Comparison of ENCODE assay signal across 8 mouse cellular contexts in the genomic region with DNA sequence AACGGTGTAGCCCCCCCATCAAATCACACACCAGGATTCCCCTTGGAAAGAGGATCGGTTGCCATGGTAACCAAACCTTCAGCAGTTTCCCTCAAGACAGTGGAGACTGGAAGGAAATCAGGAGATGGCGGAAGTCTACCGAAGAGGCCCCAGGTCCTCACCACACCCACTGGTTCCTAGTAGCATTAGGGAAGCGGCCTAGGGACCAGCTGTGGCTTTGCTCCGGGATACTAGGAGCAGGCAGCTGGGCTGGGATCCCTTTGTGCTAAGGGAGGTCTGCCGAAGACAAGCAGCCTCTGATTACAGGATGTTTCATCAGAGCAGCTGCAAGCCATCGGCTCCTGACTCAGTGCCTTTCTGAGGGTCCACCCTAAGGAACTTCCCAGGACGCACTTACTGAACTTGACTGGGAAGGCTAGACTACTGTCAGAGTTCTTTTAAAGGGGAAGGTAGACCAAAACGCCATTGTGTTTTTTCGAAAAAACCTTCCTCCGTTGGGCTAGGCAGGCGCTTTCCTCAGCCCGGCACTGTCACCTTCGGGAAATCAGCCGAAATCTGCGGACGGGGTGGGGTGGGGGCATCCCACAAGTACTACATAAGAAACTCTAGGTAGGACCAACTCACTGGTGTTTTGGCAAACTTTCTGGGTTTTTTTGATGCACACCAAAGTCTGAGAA.
DNase-seq lines count a peak whose midpoint lies in the region; ATAC-seq lines count a peak whose summit lies in the region.

No protein-coding gene starts in this region.

- peaks cover 6% of the 10 kb centered on the region; the same call in 1 of the 2 replicates for H3K4me1 ChIP-seq in forebrain, embryonic 12.5 days
- peaks cover 15% of the 10 kb centered on the region for H3K4me1 ChIP-seq in limb, embryonic 12.5 days (replicated peaks)
- H3K4me1 ChIP-seq in neural tube, embryonic 15.5 days: peaks cover 21% of the 10 kb centered on the region

- H3K27ac ChIP-seq in forebrain, embryonic 12.5 days: no peak overlapping the region
- H3K27ac ChIP-seq in limb, embryonic 12.5 days: no peak overlapping the region
- peak overlapping the region; percentile 61 for H3K27ac ChIP-seq in neural tube, embryonic 15.5 days (replicated peaks)

- H3K9me3 ChIP-seq in forebrain, embryonic 12.5 days: no peaks in the 10 kb centered on the region
- no peaks in the 10 kb centered on the region for H3K9me3 ChIP-seq in limb, embryonic 12.5 days
- H3K9me3 ChIP-seq in neural tube, embryonic 15.5 days (replicated peaks): no peaks in the 10 kb centered on the region

- intact Hi-C loops in left cerebral cortex, postnatal 14 days (cut with DNase I): loop anchor here (2.0 to 10.0 kb wide), 3 partner anchors 171 to 249 kb away; no protein-coding TSS in a partner anchor
- intact Hi-C loops in heart, postnatal 10 days (cut with DNase I): loop anchor here (2.0 to 10.0 kb wide), 4 partner anchors 55 to 619 kb away; no protein-coding TSS in a partner anchor

- H3K4me3 ChIP-seq in forebrain, embryonic 12.5 days (replicated peaks): no peak overlapping the region
- H3K4me3 ChIP-seq in limb, embryonic 12.5 days (replicated peaks): no peak overlapping the region
- no peak overlapping the region for H3K4me3 ChIP-seq in neural tube, embryonic 15.5 days (replicated peaks)

- H3K36me3 ChIP-seq in forebrain, embryonic 12.5 days (replicated peaks): no peaks in the 10 kb centered on the region
- no peaks in the 10 kb centered on the region for H3K36me3 ChIP-seq in limb, embryonic 12.5 days
- no peaks in the 10 kb centered on the region for H3K36me3 ChIP-seq in neural tube, embryonic 15.5 days

- peak; percentile 39; the same call in 1 of the 2 replicates for ATAC-seq in forebrain, embryonic 12.5 days (ENCODE audit: low FRiP score)
- no peak for ATAC-seq in limb, embryonic 12.5 days (ENCODE audit: insufficient number of reproducible peaks, insufficient read depth, low FRiP score, low TSS enrichment, low read depth)
- peak; percentile 34; the same call in 1 of the 2 replicates for ATAC-seq in neural tube, embryonic 15.5 days (ENCODE audit: low FRiP score)
- ATAC-seq in activated CD4-positive, CD25-positive, alpha-beta regulatory T cell, adult 4 months: no peak
- no peak for ATAC-seq in CD4-positive, CD25-positive, alpha-beta regulatory T cell, adult 4 months

- no peak overlapping the region for H3K9ac ChIP-seq in forebrain, embryonic 12.5 days
- H3K9ac ChIP-seq in limb, embryonic 12.5 days (replicated peaks): no peak overlapping the region
- no peak overlapping the region; the same call in 1 of the 2 replicates for H3K9ac ChIP-seq in neural tube, embryonic 15.5 days (replicated peaks)

- H3K27me3 ChIP-seq in forebrain, embryonic 12.5 days: peaks cover 12% of the 10 kb centered on the region; the same call in 1 of the 2 replicates
- H3K27me3 ChIP-seq in limb, embryonic 12.5 days: peaks cover 71% of the 10 kb centered on the region
- no peaks in the 10 kb centered on the region for H3K27me3 ChIP-seq in neural tube, embryonic 15.5 days (replicated peaks)

- H3K4me2 ChIP-seq in forebrain, embryonic 12.5 days: peak overlapping the region; percentile 39
- peak overlapping the region; percentile 35 for H3K4me2 ChIP-seq in limb, embryonic 12.5 days
- peak overlapping the region; percentile 46 for H3K4me2 ChIP-seq in neural tube, embryonic 15.5 days

- DNase-seq in left cerebral cortex, postnatal 14 days (ENCODE audit: low spot score in 2 of 2): peak; percentile 7 to 25
- no peak for DNase-seq in left cerebral cortex, adult 18-20 months (ENCODE audit: low spot score in 2 of 2)
- DNase-seq in heart, postnatal 10 days: peak; percentile 80 to 82

- 36% methylated on average over 18 of the region's 18 CpGs for WGBS in forebrain, embryonic 12.5 days
- 28% methylated on average over 18 of the region's 18 CpGs for WGBS in limb, embryonic 12.5 days
- WGBS in neural tube, embryonic 15.5 days: 27% methylated on average over 18 of the region's 18 CpGs

Comparison
In these comparisons a context has a peak if more than half of its experiments do, and no peak if none do; other contexts are left out.
1. DNase-seq: peak in left cerebral cortex, postnatal 14 days (2 of 2) and heart, postnatal 10 days (2 of 2); none in left cerebral cortex, adult 18-20 months (0 of 2).
2. ATAC-seq: peak in forebrain, embryonic 12.5 days (single experiment) and neural tube, embryonic 15.5 days (single experiment); none in limb, embryonic 12.5 days (single experiment), activated CD4-positive, CD25-positive, alpha-beta regulatory T cell, adult 4 months (single experiment) and CD4-positive, CD25-positive, alpha-beta regulatory T cell, adult 4 months (single experiment).
3. Peak in every context shown above with its lines, with median percentiles within 50 percentile points of each other: H3K4me2 ChIP-seq.